Mouse (Mus musculus) limb, embryonic 13.5 days (tissue): ENCODE measurements around the gene Dnajc13. TPM values are rescaled to one million over a fixed set of nuclear protein-coding genes. Genes with fewer than 3 reads are reported as not detected.

ENCODE experiments used
- ATAC-seq: fragments of 200-750 bp; cut with Nextera tagmentation; 2 replicates; pipeline ENCODE4 v1.8.0; 2017; ENCODE audit warnings: low read depth, moderate number of reproducible peaks, moderate TSS enrichment; ENCODE audit not compliant: low FRiP score
- H3K27ac ChIP-seq: fragments of 300-500 bp; sonication (generic); 2 replicates; pipeline ENCODE4 v1.5.1; 2015; ENCODE audit warnings: inconsistent platforms, mild to moderate bottlenecking, moderate library complexity
- H3K27me3 ChIP-seq: fragments of 300-500 bp; sonication (generic); 2 replicates; pipeline ENCODE4 v1.6.1; 2015; ENCODE audit warnings: mild to moderate bottlenecking, inconsistent platforms
- H3K36me3 ChIP-seq: fragments of 300-500 bp; sonication (generic); 2 replicates; pipeline ENCODE4 v1.6.1; 2015; ENCODE audit warnings: inconsistent platforms, mild to moderate bottlenecking, moderate library complexity
- H3K4me1 ChIP-seq: fragments of 300-500 bp; sonication (generic); 2 replicates; pipeline ENCODE4 v1.6.1; 2015; ENCODE audit warnings: inconsistent platforms
- H3K4me2 ChIP-seq: fragments of 300-500 bp; sonication (generic); replicated peaks from 2 replicates; pipeline ENCODE4 v1.6.1; 2015; ENCODE audit warnings: inconsistent platforms, mild to moderate bottlenecking, moderate library complexity
- H3K4me3 ChIP-seq: fragments of 300-500 bp; sonication (generic); 2 replicates; pipeline ENCODE4 v1.5.1; 2015; ENCODE audit warnings: moderate library complexity, mild to moderate bottlenecking, inconsistent platforms
- H3K9ac ChIP-seq: fragments of 300-500 bp; sonication (generic); 2 replicates; pipeline ENCODE4 v1.6.1; 2015; ENCODE audit warnings: mild to moderate bottlenecking, inconsistent platforms
- H3K9me3 ChIP-seq: fragments of 300-500 bp; sonication (generic); 2 replicates; pipeline ENCODE4 v1.6.1; 2016; ENCODE audit warnings: inconsistent platforms
- WGBS: fragments of 180-500 bp; shearing (Covaris S2); methylation state at CpG from one replicate; pipeline ENCODE4 v1.1.7; 2015; 5-methylcytosine and 5-hydroxymethylcytosine counted together
- polyA plus RNA-seq: library from polyadenylated mRNA; unstranded; fragments of >200 nt; fragmentation: Nextera tagmentation; extraction: Ambion mirVana; gene quantifications from 2 replicates; pipeline ENCODE4 v1.2.1, GENCODE M21; 2015

The Dnajc13 gene
- polyA plus RNA-seq, 1 experiment from 2014 or later = 18.5 TPM

DNA sequence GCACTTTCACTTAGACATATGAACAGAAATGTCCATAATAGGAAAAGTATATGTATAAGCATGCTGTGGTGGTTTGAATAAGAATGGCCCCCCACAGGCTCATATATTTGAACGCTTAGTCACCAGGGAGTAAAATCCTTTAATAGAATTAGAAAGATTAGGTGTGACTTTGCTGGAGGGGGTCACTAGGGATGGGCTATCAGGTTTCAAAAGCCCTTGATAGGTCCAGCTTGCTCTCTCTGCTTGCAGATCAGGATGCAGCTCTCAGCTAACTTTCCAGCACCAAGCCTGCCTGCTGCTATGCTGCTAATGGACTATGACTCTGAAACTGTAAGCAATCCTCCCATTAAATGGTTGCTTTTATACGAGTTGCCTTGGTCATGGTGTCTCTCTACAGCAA, 68.2 kb downstream of the Dnajc13 start:
- Histone ChIP-seq H3K4me2 (no peak overlapping the region), H3K27me3 (no peaks in the 10 kb centered on the region), H3K4me3 (no peak overlapping the region), H3K27ac (no peak overlapping the region), H3K9ac (no peak overlapping the region), H3K9me3 (no peaks in the 10 kb centered on the region), H3K36me3 (peaks cover 78% of the 10 kb centered on the region), H3K4me1 (no peaks in the 10 kb centered on the region)
- ATAC-seq = no peak
- whole genome bisulfite sequencing = 44% methylated on average over 2 of the region's 2 CpGs

DNA sequence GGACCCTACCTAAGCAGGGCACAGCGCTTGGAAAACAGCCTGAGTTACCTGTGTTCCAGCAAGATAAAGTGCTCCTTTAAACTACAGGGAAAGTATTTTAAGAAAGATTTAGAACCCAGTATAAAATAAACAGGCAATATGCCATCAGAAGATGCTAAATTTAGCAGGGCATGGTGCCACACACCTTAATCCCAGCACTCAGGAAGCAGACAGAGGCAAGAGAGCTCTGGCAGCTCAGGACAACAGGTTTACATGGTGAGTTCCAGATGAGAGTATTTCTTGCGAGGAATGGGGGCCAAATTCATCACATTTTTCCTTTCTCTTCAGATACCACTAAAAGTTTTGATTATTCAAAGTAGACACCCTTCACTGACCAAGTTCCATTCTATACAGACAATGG, 68.8 kb downstream of the Dnajc13 start:
- Histone ChIP-seq H3K9ac (no peak overlapping the region), H3K4me3 (no peak overlapping the region), H3K27me3 (no peaks in the 10 kb centered on the region), H3K36me3 (peaks cover 79% of the 10 kb centered on the region), H3K9me3 (no peaks in the 10 kb centered on the region), H3K4me2 (no peak overlapping the region), H3K4me1 (no peaks in the 10 kb centered on the region), H3K27ac (no peak overlapping the region)
- no peak for ATAC-seq
- WGBS = 84% methylated on average over 2 of the region's 2 CpGs

DNA sequence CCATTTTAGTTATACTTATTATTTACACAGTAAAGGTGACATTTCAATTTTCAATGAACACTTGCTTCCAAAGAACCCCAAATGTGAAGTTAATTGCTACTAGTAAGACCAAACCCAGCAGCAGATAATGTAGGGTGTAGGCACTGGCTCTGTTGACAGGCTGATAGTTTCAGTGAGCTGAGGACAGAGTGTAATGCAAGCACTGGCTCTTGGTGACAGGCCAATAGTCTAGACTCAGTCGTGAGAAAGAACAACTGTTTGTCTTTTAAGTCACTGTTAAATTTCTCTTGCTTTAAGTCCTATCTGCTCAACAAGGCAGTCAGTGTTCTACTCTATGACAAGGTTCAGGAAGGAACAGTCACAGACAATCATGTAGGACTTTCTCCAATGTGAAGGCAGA, 69.4 kb downstream of the Dnajc13 start:
- H3K27me3 ChIP-seq = no peaks in the 10 kb centered on the region
- no peak overlapping the region for H3K9ac ChIP-seq
- H3K4me2 ChIP-seq = no peak overlapping the region
- no peaks in the 10 kb centered on the region for H3K9me3 ChIP-seq
- WGBS = 92% methylated on average over 1 of the region's 1 CpGs
- ATAC-seq = no peak
- H3K4me3 ChIP-seq = no peak overlapping the region
- H3K4me1 ChIP-seq = no peaks in the 10 kb centered on the region
- no peak overlapping the region for H3K27ac ChIP-seq
- H3K36me3 ChIP-seq = peaks cover 82% of the 10 kb centered on the region

DNA sequence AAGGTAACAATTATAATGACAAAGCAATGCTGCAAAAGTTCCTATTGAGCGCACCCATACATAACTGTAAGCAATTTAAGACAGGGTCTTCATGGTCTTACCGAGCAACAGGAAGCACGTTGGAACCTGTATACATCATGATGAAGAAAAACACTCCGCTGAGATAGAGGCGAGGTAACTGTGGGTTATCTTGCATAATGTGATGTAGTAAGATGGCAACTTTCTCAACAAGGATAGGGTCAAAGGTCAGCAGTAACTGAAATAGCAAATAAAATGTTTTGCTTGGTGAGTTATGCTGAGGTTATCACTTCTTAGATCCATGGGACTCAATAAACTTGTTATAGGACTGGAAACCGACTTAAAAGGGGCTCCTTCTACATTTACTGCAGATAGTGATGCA, 70.2 kb downstream of the Dnajc13 start:
- H3K27me3 ChIP-seq = no peaks in the 10 kb centered on the region
- H3K4me2 ChIP-seq = no peak overlapping the region
- H3K9me3 ChIP-seq = no peaks in the 10 kb centered on the region
- no peak overlapping the region for H3K27ac ChIP-seq
- ATAC-seq = no peak
- H3K9ac ChIP-seq = no peak overlapping the region
- H3K36me3 ChIP-seq = peaks cover 80% of the 10 kb centered on the region
- H3K4me1 ChIP-seq = no peaks in the 10 kb centered on the region
- 93% methylated on average over 6 of the region's 6 CpGs for WGBS
- no peak overlapping the region for H3K4me3 ChIP-seq

GRCm38 (mm10) chr9:104189657-104190056, 73.1 kb downstream of the Dnajc13 start:
- Histone ChIP-seq H3K27ac (no peak overlapping the region), H3K4me2 (no peak overlapping the region), H3K4me1 (0 out of 2 replicates have a peak, but pooled peaks cover 3% of the 10 kb centered on the region), H3K36me3 (peaks cover 74% of the 10 kb centered on the region), H3K4me3 (no peak overlapping the region), H3K9ac (no peak overlapping the region), H3K27me3 (no peaks in the 10 kb centered on the region), H3K9me3 (no peaks in the 10 kb centered on the region)
- WGBS = 91% methylated on average over 5 of the region's 5 CpGs
- ATAC-seq = no peak

DNA sequence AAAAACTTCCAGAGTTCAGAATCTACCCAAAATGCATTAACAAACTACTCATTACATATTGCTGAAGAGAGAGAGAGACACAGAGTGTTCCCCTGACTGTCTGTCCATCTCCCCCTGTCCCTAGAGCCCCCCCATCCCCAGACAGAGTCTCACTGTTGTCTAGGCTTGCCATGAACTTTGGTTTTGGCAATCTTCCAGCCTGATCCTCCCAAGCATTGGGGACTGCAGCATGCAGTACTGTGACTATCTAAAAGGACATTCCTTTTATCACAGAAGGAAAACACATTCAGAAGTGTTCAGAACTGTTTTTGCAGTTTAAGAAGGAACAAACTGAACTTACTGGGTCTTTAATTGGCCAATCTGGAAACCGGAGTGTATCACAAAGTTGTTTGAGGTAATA, 74.0 kb downstream of the Dnajc13 start:
- Histone ChIP-seq H3K4me1 (0 out of 2 replicates have a peak, but pooled peaks cover 3% of the 10 kb centered on the region), H3K27ac (no peak overlapping the region), H3K4me2 (no peak overlapping the region), H3K9ac (no peak overlapping the region), H3K36me3 (peaks cover 73% of the 10 kb centered on the region), H3K9me3 (no peaks in the 10 kb centered on the region), H3K4me3 (no peak overlapping the region), H3K27me3 (no peaks in the 10 kb centered on the region)
- ATAC-seq = no peak
- 94% methylated on average over 1 of the region's 1 CpGs for WGBS

DNA sequence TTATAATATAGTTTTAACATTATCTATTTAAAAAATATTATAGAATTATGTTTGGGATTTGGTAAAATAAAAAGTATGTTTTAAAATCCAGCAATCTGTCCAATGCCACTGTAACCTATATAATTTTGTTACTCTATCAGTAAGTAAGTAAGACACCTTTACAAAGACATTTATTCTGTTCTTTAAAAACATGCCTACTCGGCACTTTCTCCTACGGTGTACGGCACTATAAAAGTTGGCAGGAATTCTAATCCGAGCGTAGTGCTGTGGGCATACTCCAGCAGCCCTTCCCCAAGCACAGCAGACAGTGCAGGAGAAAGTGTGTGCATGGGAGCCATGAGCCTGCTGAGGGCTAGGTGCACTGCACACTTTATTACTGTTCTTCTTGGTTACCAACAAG, 75.7 kb downstream of the Dnajc13 start:
- Histone ChIP-seq H3K9me3 (no peaks in the 10 kb centered on the region), H3K4me2 (no peak overlapping the region), H3K9ac (no peak overlapping the region), H3K36me3 (peaks cover 69% of the 10 kb centered on the region), H3K27ac (no peak overlapping the region), H3K27me3 (no peaks in the 10 kb centered on the region), H3K4me1 (0 out of 2 replicates have a peak, but pooled peaks cover 3% of the 10 kb centered on the region), H3K4me3 (no peak overlapping the region)
- 61% methylated on average over 5 of the region's 5 CpGs for WGBS
- ATAC-seq = no peak

DNA sequence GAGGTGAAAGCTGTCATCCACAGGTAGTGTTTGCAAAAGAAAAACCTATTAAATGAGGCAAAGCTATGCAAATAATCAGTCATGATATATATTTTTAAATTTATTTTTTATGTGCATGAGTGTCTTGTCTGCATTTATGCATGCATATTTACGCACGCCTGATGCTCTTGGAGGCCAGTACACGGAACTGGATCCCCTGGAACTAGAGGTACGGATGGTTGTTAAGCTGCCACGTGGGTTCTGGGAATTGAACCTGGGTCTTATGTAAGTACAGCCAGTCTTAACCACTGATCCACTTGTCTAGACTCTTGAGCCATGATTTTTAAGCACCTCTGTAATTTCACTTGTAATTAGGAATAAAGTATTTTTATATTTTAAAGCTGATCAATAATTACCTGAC, 79.5 kb downstream of the Dnajc13 start:
- 90% methylated on average over 5 of the region's 5 CpGs for WGBS
- Histone ChIP-seq H3K4me3 (no peak overlapping the region), H3K9me3 (no peaks in the 10 kb centered on the region), H3K27me3 (no peaks in the 10 kb centered on the region), H3K4me2 (no peak overlapping the region), H3K9ac (no peak overlapping the region), H3K36me3 (peaks cover 70% of the 10 kb centered on the region), H3K4me1 (0 out of 2 replicates have a peak, but pooled peaks cover 7% of the 10 kb centered on the region), H3K27ac (no peak overlapping the region)
- ATAC-seq = no peak

- WGBS = 78% methylated on average over 5 of the region's 5 CpGs
- H3K36me3 ChIP-seq = peaks cover 72% of the 10 kb centered on the region
Measured at GRCm38 (mm10) chr9:104182328-104182727, 80.4 kb downstream of the Dnajc13 start.

DNA sequence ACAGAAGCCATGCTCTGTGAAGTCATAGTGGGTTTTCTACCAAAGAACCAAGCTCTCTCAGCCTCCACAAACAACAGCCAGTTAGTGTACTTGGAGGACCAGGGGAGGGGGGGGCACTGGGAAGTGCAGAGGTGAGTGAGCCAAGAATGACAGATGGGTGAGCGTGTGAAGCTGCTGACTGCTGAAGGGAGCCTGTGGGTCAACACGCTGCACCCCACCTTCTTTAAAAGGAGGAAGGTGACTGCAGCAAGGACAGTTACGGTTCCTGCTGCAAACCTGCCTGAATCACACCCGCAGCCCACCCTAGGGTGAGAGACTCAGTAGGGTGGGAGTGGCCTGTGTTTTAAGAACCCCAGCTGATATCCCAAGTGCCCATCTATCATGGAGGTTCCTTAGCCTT, 81.1 kb downstream of the Dnajc13 start:
- H3K4me3 ChIP-seq = no peak overlapping the region
- no peaks in the 10 kb centered on the region for H3K9me3 ChIP-seq
- 92% methylated on average over 4 of the region's 4 CpGs for WGBS
- H3K27ac ChIP-seq = no peak overlapping the region
- no peak overlapping the region for H3K4me2 ChIP-seq
- no peaks in the 10 kb centered on the region for H3K27me3 ChIP-seq
- H3K9ac ChIP-seq = no peak overlapping the region
- 0 out of 2 replicates have a peak, but pooled peaks cover 4% of the 10 kb centered on the region for H3K4me1 ChIP-seq
- ATAC-seq = no peak
- H3K36me3 ChIP-seq = peaks cover 76% of the 10 kb centered on the region

More at GRCm38 (mm10) chr9:104182328-104182727, 80.4 kb downstream of the Dnajc13 start:
- Histone ChIP-seq H3K27me3 (no peaks in the 10 kb centered on the region), H3K27ac (no peak overlapping the region), H3K4me3 (no peak overlapping the region), H3K9me3 (no peaks in the 10 kb centered on the region), H3K4me1 (0 out of 2 replicates have a peak, but pooled peaks cover 7% of the 10 kb centered on the region), H3K9ac (no peak overlapping the region), H3K4me2 (no peak overlapping the region)
- ATAC-seq = no peak

DNA sequence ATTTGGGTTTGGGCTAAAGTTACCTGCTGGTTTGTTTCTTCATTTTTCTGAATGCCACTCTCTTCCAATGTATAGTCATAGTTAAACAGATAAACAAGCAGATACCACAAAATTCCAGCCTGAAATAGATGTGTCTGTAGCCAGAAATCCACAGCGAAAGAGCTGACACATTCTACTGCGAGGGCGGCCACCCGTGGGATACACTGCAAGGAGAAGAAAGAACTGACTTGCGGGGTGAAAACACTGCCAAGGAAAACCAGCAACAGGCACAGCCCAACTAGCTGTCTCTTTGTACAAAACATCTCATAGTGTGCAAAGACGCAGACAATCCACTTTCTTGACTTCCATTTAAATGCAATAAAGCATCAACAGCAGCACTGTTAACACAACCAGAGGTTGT, 82.7 kb downstream of the Dnajc13 start:
- Histone ChIP-seq H3K27ac (no peak overlapping the region), H3K27me3 (no peaks in the 10 kb centered on the region), H3K4me3 (no peak overlapping the region), H3K36me3 (peaks cover 85% of the 10 kb centered on the region), H3K4me1 (0 out of 2 replicates have a peak, but pooled peaks cover 4% of the 10 kb centered on the region), H3K9me3 (no peaks in the 10 kb centered on the region), H3K4me2 (no peak overlapping the region), H3K9ac (no peak overlapping the region)
- no peak for ATAC-seq
- WGBS = 95% methylated on average over 6 of the region's 6 CpGs

- Histone ChIP-seq H3K4me2 (no peak overlapping the region), H3K27ac (no peak overlapping the region), H3K36me3 (peaks cover 84% of the 10 kb centered on the region), H3K27me3 (no peaks in the 10 kb centered on the region), H3K9me3 (no peaks in the 10 kb centered on the region), H3K9ac (no peak overlapping the region), H3K4me1 (no peaks in the 10 kb centered on the region), H3K4me3 (no peak overlapping the region)
- 92% methylated on average over 6 of the region's 6 CpGs for WGBS
- no peak for ATAC-seq
Measured at GRCm38 (mm10) chr9:104172342-104172741, 90.4 kb downstream of the Dnajc13 start.

GRCm38 (mm10) chr9:104171651-104172050, 91.1 kb downstream of the Dnajc13 start:
- Histone ChIP-seq H3K27me3 (no peaks in the 10 kb centered on the region), H3K27ac (no peak overlapping the region), H3K9ac (no peak overlapping the region), H3K36me3 (peaks cover 84% of the 10 kb centered on the region), H3K4me1 (no peaks in the 10 kb centered on the region), H3K4me2 (no peak overlapping the region), H3K4me3 (no peak overlapping the region), H3K9me3 (no peaks in the 10 kb centered on the region)
- no peak for ATAC-seq
- 92% methylated on average over 6 of the region's 6 CpGs for WGBS
